Mouse (Mus musculus): ENCODE measurements at regions not wholly inside any gene's neighbourhood (a gene's known extent, or its start where the extent isn't known, plus 50 kb on each side); places are given as distances from the start of the nearest gene placed in this dataset.

DNA sequence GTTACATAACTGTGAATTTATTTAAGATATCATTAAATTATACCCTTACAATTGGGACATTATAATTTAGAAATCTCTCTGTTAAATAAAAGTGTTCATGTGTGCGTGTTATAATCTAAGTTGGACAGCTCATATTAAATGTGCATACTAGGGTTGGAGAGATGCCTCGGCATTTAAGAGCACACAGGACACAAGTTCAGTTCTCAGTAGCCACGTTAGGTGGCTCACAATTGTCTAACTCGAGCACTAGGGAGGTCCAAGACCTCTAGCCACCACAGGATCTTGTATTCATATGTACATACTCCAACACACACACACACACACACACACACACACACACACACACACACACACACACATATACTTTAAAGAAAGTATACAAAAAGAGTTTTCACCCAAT is 56.0 kb downstream of the Foxf2 start:
- H3K36me3 ChIP-seq (ENCODE audit: control insufficient read depth, insufficient read depth, low read length), result no peaks in the 10 kb centered on the region
- 77% methylated on average over 4 of the region's 4 CpGs for WGBS

DNA sequence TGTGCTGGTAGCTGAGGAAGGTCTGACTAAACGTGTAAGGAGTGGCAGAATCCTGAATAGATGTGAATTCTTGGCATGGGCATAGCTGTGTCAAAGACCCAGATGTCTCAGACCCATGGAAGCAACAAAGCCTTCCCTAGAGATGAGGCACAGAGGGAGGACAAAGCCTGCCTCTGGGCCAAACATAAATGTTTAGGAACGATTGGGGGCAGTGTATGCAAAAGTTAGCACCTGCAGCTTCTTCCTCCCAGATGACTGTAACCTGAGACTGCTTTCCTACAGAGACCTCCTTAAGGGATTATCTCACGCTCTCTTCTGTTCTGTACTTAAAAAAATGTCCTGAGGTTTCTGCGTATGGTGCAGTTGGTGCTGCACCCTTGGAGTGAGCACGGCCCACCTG is 57.7 kb downstream of the Foxf2 start:
- H3K4me3 ChIP-seq (ENCODE audit: extremely low read depth, insufficient read depth, insufficient read length), result no peak overlapping the region
- TF ChIP-seq CTCF (IDR thresholded peaks at IDR 0.05; ENCODE audit: extremely low read depth, insufficient read depth, insufficient read length, insufficient replicate concordance), result no peak
- TF ChIP-seq POLR2A (IDR thresholded peaks at IDR 0.05; ENCODE audit: low read depth, low read length), result no peak
- no peak for DNase-seq (ENCODE audit: low read depth in 1 of 2, low spot score in 2 of 2)
- no peaks in the 10 kb centered on the region for H3K36me3 ChIP-seq (ENCODE audit: control insufficient read depth, insufficient read depth, low read length)
- H3K27ac ChIP-seq (ENCODE audit: insufficient read depth, low read length), result no peak overlapping the region
- no peaks in the 10 kb centered on the region for H3K27me3 ChIP-seq (ENCODE audit: control insufficient read depth, insufficient read depth, low read length)
- WGBS, result 65% methylated on average over 5 of the region's 5 CpGs
- no peaks in the 10 kb centered on the region for H3K4me1 ChIP-seq (ENCODE audit: control insufficient read depth, insufficient read depth, insufficient read length)

More for the DNA sequence above, 56.0 kb downstream of the Foxf2 start:
- H3K4me3 ChIP-seq (ENCODE audit: extremely low read depth, insufficient read depth, insufficient read length), result no peak overlapping the region
- no peaks in the 10 kb centered on the region for H3K4me1 ChIP-seq (ENCODE audit: control insufficient read depth, insufficient read depth, insufficient read length)
- H3K27ac ChIP-seq (ENCODE audit: insufficient read depth, low read length), result no peak overlapping the region
- TF ChIP-seq POLR2A (IDR thresholded peaks at IDR 0.05; ENCODE audit: low read depth, low read length), result no peak
- TF ChIP-seq CTCF (IDR thresholded peaks at IDR 0.05; ENCODE audit: extremely low read depth, insufficient read depth, insufficient read length, insufficient replicate concordance), result no peak
- no peak for DNase-seq (ENCODE audit: low read depth in 1 of 2, low spot score in 2 of 2)
- no peaks in the 10 kb centered on the region for H3K27me3 ChIP-seq (ENCODE audit: control insufficient read depth, insufficient read depth, low read length)

DNA sequence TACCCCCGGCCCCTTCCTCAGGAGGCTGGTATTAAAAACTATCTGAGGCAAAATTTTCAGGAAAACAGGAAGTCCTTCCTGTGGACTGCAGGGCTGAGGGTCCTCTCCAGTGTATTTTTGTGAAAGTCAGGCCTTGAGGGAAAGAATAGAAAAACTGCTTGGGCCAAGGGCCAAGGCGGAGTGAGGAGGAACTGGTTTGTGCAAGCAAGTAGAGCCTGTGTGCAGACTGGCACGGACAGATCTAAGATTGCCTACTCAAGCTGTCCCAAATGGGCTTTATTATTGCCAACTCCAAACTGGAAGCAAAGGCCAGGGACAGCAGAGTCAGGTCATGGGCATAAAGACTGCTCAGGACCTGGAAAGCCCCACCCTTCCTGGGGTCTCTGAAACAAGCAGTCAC is 62.9 kb downstream of the Foxf2 start:
- TF ChIP-seq POLR2A (IDR thresholded peaks at IDR 0.05; ENCODE audit: low read depth, low read length) (no peak), CTCF (IDR thresholded peaks at IDR 0.05; ENCODE audit: extremely low read depth, insufficient read depth, insufficient read length, insufficient replicate concordance) (no peak)
- H3K4me1 ChIP-seq (ENCODE audit: control insufficient read depth, insufficient read depth, insufficient read length), result no peaks in the 10 kb centered on the region

DNA sequence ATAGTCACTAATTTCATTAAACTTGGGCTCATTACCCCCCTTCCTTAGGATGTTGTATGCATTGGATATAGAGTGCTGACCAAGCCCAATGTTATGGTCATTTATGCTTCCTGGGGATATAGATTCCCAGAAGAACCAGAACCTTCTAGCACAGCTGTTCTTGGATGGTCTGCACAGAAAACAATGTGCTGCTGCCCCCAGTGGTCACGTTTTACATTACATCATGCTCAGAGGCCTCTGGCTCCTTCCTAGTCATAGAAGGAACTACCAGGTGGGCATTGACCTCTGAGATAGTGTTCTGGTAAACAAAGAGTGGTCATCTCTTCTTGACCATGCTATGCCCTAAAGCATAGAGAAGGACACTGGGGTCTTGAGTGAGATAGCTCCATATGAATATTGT is 63.7 kb downstream of the Foxf2 start:
- Histone ChIP-seq H3K36me3 (ENCODE audit: control insufficient read depth, insufficient read depth, low read length) (no peaks in the 10 kb centered on the region), H3K27me3 (ENCODE audit: control insufficient read depth, insufficient read depth, low read length) (no peaks in the 10 kb centered on the region), H3K4me3 (ENCODE audit: extremely low read depth, insufficient read depth, insufficient read length) (no peak overlapping the region), H3K4me1 (ENCODE audit: control insufficient read depth, insufficient read depth, insufficient read length) (no peaks in the 10 kb centered on the region), H3K27ac (ENCODE audit: insufficient read depth, low read length) (no peak overlapping the region)
- WGBS, result 9% methylated on average over 1 of the region's 1 CpGs
- peak in 1 of 2 experiments; percentile 6 for DNase-seq (ENCODE audit: low read depth in 1 of 2, low spot score in 2 of 2)
- TF ChIP-seq POLR2A (IDR thresholded peaks at IDR 0.05; ENCODE audit: low read depth, low read length) (no peak), CTCF (IDR thresholded peaks at IDR 0.05; ENCODE audit: extremely low read depth, insufficient read depth, insufficient read length, insufficient replicate concordance) (no peak)

More for the DNA sequence above, 62.9 kb downstream of the Foxf2 start:
- H3K27me3 ChIP-seq (ENCODE audit: control insufficient read depth, insufficient read depth, low read length), result no peaks in the 10 kb centered on the region
- no peak for DNase-seq (ENCODE audit: low read depth in 1 of 2, low spot score in 2 of 2)
- no peaks in the 10 kb centered on the region for H3K36me3 ChIP-seq (ENCODE audit: control insufficient read depth, insufficient read depth, low read length)
- H3K4me3 ChIP-seq (ENCODE audit: extremely low read depth, insufficient read depth, insufficient read length), result no peak overlapping the region
- 86% methylated on average over 3 of the region's 3 CpGs for WGBS
- H3K27ac ChIP-seq (ENCODE audit: insufficient read depth, low read length), result no peak overlapping the region

DNA sequence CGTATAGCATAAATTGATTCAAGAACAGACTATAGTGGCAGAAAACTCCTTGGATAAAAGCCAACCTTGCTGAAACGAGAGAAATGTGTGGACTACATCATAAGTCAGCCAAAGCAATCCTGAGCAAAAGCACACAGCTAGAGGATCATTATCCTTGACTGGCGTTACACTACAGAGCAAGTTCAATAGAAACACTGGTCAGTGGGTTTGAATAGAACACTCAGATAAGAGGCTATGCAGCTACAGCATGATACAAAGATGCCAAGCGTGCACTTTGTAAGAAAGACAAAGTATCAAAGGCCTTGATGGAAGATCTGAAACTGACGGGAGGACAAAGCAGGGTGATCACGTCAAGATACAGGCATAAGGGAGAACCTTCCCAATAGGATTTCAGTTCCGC is 70.1 kb downstream of the Foxf2 start:
- H3K27me3 ChIP-seq (ENCODE audit: control insufficient read depth, insufficient read depth, low read length), result no peaks in the 10 kb centered on the region
- no peak for TF ChIP-seq POLR2A (IDR thresholded peaks at IDR 0.05; ENCODE audit: low read depth, low read length)
- no peak for TF ChIP-seq CTCF (IDR thresholded peaks at IDR 0.05; ENCODE audit: extremely low read depth, insufficient read depth, insufficient read length, insufficient replicate concordance)
- no peak overlapping the region for H3K4me3 ChIP-seq (ENCODE audit: extremely low read depth, insufficient read depth, insufficient read length)
- H3K4me1 ChIP-seq (ENCODE audit: control insufficient read depth, insufficient read depth, insufficient read length), result no peaks in the 10 kb centered on the region
- no peaks in the 10 kb centered on the region for H3K36me3 ChIP-seq (ENCODE audit: control insufficient read depth, insufficient read depth, low read length)
- WGBS, result 57% methylated on average over 7 of the region's 7 CpGs
- H3K27ac ChIP-seq (ENCODE audit: insufficient read depth, low read length), result no peak overlapping the region
- no peak for DNase-seq (ENCODE audit: low read depth in 1 of 2, low spot score in 2 of 2)

DNA sequence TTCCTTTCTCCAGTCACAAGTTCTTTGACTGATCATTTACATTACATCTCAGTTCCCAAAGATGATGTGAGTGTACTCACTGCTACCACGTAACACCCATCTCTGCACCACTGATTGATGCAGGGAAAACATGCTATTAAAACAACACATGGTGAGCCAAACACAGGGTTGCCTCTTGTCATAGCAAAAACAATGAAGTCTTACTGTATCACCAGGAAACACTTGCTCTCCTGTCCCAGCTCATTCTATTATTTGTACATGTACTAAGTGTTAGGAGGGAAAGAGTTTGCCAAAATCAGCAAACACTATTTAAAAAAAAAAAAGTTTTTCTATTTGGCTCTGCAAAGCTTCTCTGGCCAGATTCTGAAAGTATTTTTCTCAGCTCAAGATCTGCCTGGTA is 78.6 kb downstream of the Foxf2 start:
- WGBS, result 74% methylated on average over 1 of the region's 1 CpGs
- H3K4me3 ChIP-seq (ENCODE audit: extremely low read depth, insufficient read depth, insufficient read length), result no peak overlapping the region

DNA sequence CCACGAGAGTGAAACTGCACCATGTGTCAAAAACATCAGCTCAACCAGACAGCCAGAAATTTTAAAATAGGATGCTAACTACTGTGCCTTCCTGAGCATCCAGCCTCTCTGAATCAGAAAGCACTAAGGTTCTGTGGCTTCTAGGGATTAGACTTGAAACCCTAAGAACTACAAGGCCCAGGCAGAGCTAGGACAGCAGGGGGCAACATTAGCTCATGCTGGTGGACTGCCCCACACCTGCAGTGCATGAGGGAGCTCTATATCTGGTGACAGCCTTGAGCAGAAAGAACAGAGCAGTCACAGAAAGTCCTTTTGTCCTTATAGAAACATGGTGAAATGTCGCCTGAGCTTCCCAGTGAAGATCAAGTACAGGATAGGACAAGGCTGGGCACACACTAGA is 79.8 kb downstream of the Foxf2 start:
- Histone ChIP-seq H3K4me3 (ENCODE audit: extremely low read depth, insufficient read depth, insufficient read length) (no peak overlapping the region), H3K4me1 (ENCODE audit: control insufficient read depth, insufficient read depth, insufficient read length) (no peaks in the 10 kb centered on the region), H3K36me3 (ENCODE audit: control insufficient read depth, insufficient read depth, low read length) (no peaks in the 10 kb centered on the region), H3K27ac (ENCODE audit: insufficient read depth, low read length) (no peak overlapping the region), H3K27me3 (ENCODE audit: control insufficient read depth, insufficient read depth, low read length) (no peaks in the 10 kb centered on the region)
- WGBS, result 75% methylated on average over 2 of the region's 2 CpGs
- DNase-seq (ENCODE audit: low read depth in 1 of 2, low spot score in 2 of 2), result no peak
- TF ChIP-seq CTCF (IDR thresholded peaks at IDR 0.05; ENCODE audit: extremely low read depth, insufficient read depth, insufficient read length, insufficient replicate concordance) (no peak), POLR2A (IDR thresholded peaks at IDR 0.05; ENCODE audit: low read depth, low read length) (no peak)

More for the DNA sequence above, 78.6 kb downstream of the Foxf2 start:
- no peaks in the 10 kb centered on the region for H3K36me3 ChIP-seq (ENCODE audit: control insufficient read depth, insufficient read depth, low read length)
- H3K27me3 ChIP-seq (ENCODE audit: control insufficient read depth, insufficient read depth, low read length), result no peaks in the 10 kb centered on the region
- H3K4me1 ChIP-seq (ENCODE audit: control insufficient read depth, insufficient read depth, insufficient read length), result no peaks in the 10 kb centered on the region
- no peak for DNase-seq (ENCODE audit: low read depth in 1 of 2, low spot score in 2 of 2)
- H3K27ac ChIP-seq (ENCODE audit: insufficient read depth, low read length), result no peak overlapping the region
- TF ChIP-seq CTCF (IDR thresholded peaks at IDR 0.05; ENCODE audit: extremely low read depth, insufficient read depth, insufficient read length, insufficient replicate concordance) (no peak), POLR2A (IDR thresholded peaks at IDR 0.05; ENCODE audit: low read depth, low read length) (no peak)
